Mouse (Mus musculus): ENCODE measurements around the gene Ddah2. TPM values are rescaled to one million over a fixed set of nuclear protein-coding genes. Genes with fewer than 3 reads are reported as not detected.

Gene Ddah2
- total RNA-seq, 2 experiments from 2014 or later: 11.1 to 13.3 TPM

DNA sequence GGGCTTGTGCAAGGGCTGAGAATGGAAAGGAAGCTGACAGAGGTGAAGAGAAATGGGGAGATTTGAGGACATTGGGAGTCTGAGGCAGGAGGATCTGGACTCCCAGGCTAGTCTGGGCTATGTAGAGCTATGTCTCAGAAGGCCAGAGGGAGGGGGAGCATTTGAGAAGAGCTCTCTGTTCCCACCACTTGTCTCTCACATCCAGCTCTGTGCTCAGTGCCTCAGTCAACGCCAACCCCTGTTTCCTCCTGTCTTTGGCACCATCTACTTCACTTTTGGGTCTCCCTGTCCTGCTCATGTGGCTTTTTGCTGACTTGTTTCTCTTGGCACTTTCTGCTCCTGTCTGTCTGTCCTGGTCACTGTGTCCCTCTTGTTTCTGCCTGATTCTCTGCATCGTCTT is 18.4 kb downstream of the Ddah2 start:
- DNase-seq: no peak

DNA sequence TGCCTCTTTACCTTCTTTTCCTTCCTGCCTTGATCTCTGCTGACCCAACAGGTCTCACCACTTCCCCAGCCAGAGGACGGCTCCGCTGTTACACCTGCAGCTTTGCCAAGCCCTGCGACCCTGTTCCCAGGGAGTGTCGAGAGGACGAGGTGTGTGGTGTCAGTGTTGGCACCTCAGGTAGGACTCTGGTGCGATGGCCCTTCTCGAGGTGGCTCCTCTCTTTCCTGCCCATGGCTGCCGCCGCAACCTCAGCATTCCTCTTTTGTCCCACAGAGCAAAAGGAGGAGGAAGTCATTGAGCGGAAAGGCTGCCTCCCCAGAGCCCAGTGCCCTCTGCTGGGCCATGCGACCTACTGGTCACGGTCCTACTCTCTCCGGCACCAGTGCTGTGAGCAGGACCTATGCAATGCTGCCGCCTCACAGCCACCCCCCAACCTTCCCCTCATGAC is 19.0 kb downstream of the Ddah2 start, which contains the start of gene Ly6g6d:
Gene Ly6g6d (minus strand): TSS at position 280 of the 448 bp plus-strand sequence.
- DNase-seq: no peak

DNA sequence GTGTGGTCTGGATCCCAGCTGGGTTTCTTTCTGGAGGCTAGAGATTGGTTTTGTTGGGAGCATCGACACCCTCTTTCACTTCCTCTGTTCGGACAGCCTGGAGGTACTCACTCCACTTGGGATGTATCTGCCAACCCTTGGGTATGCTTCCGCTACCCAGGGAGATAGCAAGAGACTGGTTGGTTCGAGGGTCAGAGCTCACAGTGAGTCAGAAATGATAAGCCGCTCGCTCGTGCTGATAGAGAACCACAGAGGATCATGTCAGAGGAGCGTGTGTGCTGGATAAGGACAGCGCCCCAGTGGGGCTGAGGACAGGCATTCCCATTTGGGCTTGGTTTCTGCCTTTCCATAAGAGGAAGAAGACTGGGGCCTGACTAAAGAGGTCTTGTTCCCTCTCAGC is 20.9 kb downstream of the Ddah2 start:
- DNase-seq: no peak

DNA sequence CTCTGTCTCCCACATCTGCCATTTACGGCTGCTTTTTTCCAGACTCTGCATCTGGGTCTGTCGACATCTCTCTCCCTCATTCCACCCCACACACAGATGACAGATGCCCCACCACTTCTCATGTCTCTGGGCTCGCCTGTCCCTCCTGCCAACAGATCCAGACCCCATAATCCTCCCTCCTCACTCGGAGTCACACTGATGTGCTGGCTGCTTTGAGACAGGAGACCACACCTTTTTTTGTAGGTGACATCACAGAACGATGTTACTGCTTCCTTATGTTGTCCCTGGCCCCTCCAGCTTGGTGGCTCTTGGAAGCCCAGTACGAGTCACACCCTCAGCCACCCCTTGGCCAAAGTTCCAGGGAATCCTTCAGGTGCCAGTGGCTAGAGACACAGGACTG is 21.4 kb downstream of the Ddah2 start:
- DNase-seq: no peak

DNA sequence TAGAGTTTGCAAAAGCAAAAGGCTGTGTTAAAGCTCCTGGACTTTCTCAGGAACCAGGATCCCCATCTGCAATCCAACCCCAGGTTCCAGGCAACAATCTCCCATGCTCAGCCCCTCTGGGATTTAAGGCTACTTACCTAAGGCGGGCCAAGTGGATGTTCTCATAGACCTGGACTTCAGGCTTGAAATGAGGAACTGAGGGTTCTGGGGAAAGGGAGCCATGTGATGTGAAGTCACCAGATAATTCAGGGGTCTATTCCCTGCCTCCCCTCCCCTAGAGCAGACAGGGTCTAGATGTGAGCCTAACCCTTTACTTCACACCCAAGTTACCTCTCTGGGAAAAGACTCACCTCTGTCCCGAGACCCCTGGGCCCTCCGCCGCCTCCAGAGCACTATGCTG is 21.9 kb downstream of the Ddah2 start:
- DNase-seq: no peak

GRCm38 (mm10) chr17:35082841-35083576 is 24.2 kb downstream of the Ddah2 start:
- DNase-seq: no peak

- no peak for DNase-seq
These were observed 25.2 kb downstream of the Ddah2 start for GRCm38 (mm10) chr17:35083929-35084497.

DNA sequence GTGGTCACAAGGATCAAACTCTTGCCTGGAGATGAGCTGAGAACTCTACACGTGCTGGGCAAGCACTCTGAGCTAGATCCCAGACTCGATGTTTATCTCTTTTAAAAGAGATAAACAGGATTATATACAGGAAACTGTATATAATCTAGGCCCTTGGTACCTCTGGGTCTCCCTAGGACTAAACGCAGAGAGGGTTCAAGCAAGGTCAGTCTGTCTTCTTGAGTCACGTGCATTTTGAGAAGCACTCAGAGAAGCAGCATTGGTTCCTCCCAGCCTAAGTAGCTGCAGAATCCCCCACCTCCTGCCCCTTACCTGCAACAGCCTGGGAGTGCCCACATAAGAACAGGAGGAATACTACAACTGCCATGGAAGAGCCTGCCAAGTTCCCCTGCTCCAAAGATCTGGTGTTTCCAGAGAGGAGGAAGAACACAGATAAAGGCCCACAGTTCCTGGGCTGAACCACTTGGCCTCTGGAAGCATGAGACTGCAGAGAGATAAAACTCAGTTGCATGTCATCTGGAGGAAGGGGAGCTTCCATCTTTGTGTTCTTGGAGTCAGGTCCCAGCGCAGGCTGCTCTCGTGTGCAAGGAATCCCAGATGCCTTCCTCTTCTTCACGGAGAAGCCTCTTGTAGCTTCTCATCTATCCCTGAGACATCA is 26.5 kb downstream of the Ddah2 start, which contains the start of gene Ly6g6f:
Gene Ly6g6f (minus strand): TSS at position 403 of the 658 bp plus-strand sequence.
- no peak for DNase-seq

DNA sequence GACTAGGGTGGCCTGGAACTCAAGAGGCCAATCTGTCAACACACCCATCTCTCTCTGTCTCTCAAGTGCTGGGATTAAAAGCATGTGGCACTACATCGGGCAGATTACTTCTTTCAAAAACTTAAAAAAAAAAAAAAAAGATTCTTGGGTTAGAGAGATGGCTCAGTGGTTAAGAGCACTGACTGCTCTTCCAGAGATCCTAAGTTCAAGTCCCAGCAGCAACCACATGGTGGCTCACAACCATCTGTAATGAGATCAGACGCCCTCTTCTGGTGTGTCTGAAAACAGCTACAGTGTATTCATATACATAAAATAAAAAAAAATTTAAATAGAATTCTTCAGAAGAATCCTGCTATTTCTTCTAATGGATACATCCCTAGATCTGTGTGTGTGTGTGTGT is 29.3 kb downstream of the Ddah2 start:
- DNase-seq: no peak

- peak; percentile 95 for DNase-seq
These were observed 30.2 kb downstream of the Ddah2 start, which contains the start of gene Abhd16a for GRCm38 (mm10) chr17:35088825-35089644. Abhd16a (plus strand) TSS chr17:35089263.

- DNase-seq: peak; percentile 44
These were observed 31.5 kb downstream of the Ddah2 start for GRCm38 (mm10) chr17:35090166-35090932.

DNA sequence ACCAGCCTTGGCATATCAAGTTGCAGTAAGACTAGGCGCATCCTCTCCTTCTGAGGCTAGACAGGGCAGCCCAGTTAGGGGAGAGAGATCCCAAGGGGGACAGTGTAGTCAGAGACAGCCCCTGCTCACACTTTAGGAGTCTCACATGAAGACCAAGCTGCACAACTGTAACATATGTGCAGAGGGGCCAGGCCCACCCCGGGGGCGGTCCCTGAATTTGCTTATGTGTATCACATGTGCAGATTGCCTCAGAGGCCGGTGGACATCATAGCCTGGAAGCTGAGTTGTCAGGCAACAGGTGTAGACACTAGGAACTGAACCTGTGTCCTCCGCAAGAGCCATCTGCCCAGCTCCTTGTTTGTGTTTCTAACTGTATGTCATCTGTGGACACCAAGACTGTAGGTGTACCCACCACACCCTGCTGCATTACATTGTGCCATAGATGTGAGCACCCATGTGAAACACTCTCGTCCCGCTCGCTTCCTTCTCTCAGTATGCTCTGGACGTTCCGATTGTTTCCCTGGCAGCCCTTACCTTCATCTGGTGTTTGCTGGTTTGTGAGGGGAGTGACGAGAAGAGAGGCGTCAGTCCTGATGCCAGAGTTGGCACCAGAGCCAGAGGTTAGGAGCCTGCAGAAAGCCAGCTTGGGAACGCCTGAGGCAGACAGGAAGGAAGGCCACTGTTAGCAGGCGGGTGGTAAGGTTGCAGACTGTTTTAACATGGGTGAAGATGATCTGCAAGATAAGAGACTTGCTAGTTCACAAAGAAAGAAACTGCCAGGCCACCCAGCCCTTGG is 33.8 kb downstream of the Ddah2 start:
- DNase-seq: no peak

DNA sequence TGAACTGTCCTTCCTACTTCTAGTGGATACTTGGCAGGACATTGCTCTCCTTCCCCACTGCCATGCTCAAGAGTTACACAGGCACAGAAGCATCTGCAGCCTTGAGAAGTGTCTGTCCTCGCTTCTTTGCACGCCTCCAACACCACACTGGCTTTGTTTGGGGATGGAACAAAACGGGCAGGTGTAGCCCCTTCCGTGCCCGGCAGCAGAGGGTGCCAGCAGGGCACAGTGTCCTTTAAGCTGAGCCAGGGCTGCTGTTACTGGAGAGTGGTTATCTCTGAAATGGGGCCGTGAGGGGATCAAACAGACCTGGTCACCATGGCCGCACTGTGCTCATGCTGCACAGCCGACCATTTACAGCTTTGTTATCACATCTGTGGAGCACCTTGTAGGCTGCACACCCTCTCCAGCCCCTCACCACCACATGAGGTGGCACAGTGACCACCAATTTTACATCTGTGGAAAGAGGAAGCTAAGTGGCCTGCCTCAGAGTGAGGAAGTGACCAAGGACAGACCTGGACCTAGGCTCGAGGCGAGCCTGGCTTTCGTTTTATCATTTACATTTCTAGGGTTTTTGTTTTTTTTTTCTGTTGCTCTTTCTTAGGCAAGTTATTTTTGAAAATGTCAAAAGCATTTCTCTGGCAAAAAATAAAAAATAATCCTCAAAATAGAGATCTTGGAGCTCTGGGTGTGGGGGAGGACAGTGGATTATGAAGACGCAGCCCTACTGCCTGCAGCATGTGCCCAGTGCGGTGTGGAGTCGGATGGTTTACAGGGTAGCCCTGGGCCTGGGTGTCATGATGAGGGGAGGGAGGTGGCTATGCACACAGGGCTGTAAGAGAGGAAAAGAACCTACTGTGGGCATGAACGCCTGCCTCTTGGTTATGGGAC is 35.9 kb downstream of the Ddah2 start:
- DNase-seq: no peak

- DNase-seq: no peak
These were observed 37.8 kb downstream of the Ddah2 start for GRCm38 (mm10) chr17:35096597-35096996.

DNA sequence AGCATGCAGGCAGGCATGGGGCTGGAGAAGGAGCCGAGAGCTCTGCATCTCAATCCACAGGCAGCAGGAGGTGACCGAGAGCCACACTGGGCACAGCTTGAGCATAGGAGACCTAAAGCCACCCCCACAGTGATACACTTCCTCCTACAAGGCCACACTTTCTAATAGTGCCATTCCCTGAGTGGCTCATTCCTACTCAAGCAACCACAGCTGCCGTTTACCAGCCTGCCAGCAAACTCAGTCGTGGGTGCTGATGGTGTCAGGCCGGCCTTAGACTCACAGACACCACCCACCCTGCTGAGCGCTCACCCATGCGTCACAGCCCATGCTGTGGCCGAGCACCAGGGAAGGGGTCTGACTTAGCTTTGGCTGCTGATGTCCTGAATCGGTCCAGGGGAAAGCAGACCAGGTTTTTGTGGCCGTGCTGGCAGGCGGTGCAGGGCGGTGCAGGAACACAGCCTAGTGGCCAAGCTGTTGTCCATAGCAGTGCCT is 38.4 kb downstream of the Ddah2 start:
- no peak for DNase-seq

- DNase-seq: no peak
These were observed 41.4 kb downstream of the Ddah2 start for GRCm38 (mm10) chr17:35100196-35100765.

DNA sequence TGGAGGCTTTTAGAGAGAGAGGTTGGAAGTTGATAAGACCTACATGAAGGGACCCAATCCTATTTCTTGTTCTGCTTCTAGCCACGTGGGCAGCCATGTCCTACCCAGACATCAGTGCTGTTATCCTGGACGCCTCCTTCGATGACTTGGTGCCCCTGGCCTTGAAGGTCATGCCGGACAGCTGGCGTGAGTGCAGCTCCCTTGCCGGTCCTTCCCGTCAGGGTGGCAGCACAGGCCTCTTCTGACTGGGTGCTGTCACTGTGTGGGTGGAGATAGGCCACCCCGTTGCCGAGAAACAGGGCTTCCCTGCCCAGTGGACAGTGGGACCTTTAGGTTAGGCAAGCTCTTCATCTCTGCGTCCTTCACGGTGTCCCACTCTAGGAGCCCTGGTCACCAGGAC is 42.3 kb downstream of the Ddah2 start:
- DNase-seq: no peak

DNA sequence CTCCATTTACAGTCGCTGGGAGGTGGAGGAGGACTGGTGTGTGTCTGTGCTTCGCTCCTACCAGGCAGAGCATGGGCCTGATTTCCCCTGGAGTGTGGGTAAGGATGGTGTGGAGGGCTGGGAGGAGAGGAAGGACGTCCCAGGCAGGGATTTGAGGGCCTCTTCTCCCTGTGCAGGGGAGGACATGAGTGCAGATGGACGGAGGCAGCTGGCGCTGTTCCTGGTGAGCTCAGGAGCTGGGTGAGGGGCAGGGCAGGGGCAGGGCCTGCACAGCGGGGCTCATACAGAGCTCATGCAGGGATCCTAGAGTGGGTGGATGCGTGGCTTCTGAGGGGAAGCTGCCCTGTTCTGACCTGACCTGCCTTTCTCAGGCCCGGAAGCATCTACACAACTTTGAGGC is 43.5 kb downstream of the Ddah2 start:
- DNase-seq: no peak

DNA sequence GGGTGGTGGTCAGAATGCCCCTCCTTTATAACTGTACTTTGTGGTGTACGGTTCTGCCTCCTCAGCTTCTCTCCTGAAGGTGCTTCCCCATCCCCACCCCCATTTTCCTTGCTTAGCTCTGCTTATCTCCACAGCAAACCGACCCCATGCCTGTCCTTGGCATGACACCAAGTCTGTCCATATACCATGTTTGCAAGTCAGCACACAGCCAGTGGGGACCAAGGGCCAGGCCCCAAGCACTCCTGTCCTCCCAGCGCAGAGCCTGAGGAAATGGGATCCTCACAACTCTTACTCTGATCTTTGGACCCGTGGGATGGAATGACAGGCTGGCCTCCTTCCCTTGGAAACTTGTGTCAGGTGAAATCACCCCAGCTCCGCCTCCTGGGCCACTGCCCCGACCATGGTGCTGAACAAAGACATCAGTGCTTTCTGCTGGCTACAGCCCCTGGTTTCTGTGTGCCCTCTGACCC is 44.4 kb downstream of the Ddah2 start:
- DNase-seq: peak; percentile 27
